Mouse (Mus musculus): ENCODE results near the gene Kcnab2. TPM values are rescaled to one million over a fixed set of nuclear protein-coding genes. Genes with fewer than 3 reads are reported as not detected.

Gene Kcnab2
- total and polyA plus RNA-seq, 2 experiments from 2014 or later: 1.1 to 1.5 TPM

DNA sequence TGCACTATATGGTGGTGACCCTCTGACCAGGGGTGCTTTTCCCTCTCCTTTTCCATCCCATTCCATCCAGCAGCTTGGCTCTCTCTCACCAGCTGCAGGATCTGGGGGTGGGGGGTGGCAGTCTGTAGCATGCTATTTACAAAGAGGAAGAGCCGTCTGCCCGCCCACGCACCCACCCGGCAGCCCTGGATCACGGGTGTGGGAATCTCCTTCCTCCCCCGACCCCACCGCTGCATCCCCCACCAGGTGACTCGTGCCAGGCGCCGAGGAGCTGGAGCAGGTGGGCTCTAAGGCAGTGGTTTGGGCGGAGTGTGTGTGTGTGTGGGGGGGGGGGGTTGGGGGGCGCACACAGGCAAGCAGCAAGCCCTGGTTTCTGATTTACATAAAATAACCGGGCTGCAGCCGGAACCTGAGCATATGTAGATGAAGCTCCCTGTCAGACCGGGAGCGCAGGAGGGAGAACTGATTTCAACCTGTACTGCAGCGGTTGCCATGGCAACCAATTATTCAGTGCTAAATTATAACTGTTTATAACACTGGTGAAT lies 127.8 kb downstream of the Kcnab2 start:
- Histone ChIP-seq H3K9me3 (replicated peaks; ENCODE audit: control insufficient read depth, low read length) (no peaks in the 10 kb centered on the region), H3K27ac (ENCODE audit: low read depth) (no peak overlapping the region), H3K36me3 (replicated peaks; ENCODE audit: control insufficient read depth, insufficient read depth, low read length) (no peaks in the 10 kb centered on the region), H3K4me1 (ENCODE audit: control insufficient read depth, insufficient read depth) (peaks cover 4% of the 10 kb centered on the region; the same call in 1 of the 2 replicates), H3K4me2 (ENCODE audit: low read depth, low read length) (no peak overlapping the region), H3K27me3 (ENCODE audit: control insufficient read depth, insufficient read depth, low read length) (peaks cover 53% of the 10 kb centered on the region), H3K9ac (replicated peaks; ENCODE audit: low read depth, low read length) (no peak overlapping the region), H3K4me3 (ENCODE audit: low read depth, low read length) (no peak overlapping the region)
- ATAC-seq (ENCODE audit: insufficient read depth, low read depth) (no peak), DNase-seq (ENCODE audit: low spot score) (no peak)
- WGBS: 8% methylated on average over 17 of the region's 17 CpGs
- no peak for TF ChIP-seq EP300 (IDR thresholded peaks at IDR 0.05; ENCODE audit: low read depth)

DNA sequence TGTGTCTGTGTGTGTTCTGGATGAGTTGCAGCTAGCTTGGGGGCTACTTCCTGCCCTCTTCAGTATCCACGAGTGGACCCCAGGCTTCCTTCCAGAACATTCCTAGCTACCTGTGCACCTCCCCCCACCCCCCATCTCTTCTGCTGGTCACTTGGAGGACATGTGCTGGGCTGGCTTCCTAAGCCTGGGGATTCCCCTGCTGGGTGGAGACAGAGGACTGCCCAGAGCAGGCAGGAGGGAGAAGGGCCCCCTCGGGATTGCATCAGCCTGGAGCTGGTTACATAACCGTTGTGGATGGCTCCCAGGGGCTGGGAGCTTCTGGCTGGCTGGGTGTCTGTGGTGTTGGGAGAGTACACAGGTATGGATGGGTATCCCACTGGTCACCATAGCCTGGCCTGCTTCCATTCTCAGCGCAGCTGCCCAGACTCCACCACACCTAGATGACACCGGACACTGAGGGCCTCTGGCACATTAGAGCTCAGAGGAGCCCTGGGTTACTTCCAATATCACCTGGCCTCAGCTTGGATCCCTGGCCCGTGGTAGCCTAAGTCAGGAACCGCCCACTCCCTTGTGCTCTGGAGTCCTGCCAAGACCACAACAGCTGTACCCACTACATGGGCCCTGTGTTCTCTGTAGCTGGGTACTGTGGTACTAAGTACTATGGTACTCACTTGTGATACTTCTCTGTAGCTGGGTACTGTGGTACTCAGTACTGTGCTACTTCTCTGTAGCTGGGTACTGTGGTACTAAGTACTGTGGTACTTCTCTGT lies 132.4 kb downstream of the Kcnab2 start:
- Histone ChIP-seq H3K9ac (replicated peaks; ENCODE audit: low read depth, low read length) (no peak overlapping the region), H3K4me3 (ENCODE audit: low read depth, low read length) (no peak overlapping the region), H3K4me2 (ENCODE audit: low read depth, low read length) (no peak overlapping the region), H3K27ac (ENCODE audit: low read depth) (no peak overlapping the region), H3K36me3 (replicated peaks; ENCODE audit: control insufficient read depth, insufficient read depth, low read length) (no peaks in the 10 kb centered on the region), H3K9me3 (replicated peaks; ENCODE audit: control insufficient read depth, low read length) (no peaks in the 10 kb centered on the region), H3K4me1 (ENCODE audit: control insufficient read depth, insufficient read depth) (peaks cover 4% of the 10 kb centered on the region; the same call in 1 of the 2 replicates), H3K27me3 (ENCODE audit: control insufficient read depth, insufficient read depth, low read length) (peaks cover 75% of the 10 kb centered on the region)
- TF ChIP-seq CTCF (IDR thresholded peaks at IDR 0.05; ENCODE audit: low read depth) (no peak), EP300 (IDR thresholded peaks at IDR 0.05; ENCODE audit: low read depth) (no peak)
- ATAC-seq (ENCODE audit: insufficient read depth, low read depth) (peak; percentile 24; the same call in 1 of the 2 replicates), DNase-seq (ENCODE audit: low spot score) (no peak)
- 33% methylated on average over 7 of the region's 7 CpGs for WGBS

DNA sequence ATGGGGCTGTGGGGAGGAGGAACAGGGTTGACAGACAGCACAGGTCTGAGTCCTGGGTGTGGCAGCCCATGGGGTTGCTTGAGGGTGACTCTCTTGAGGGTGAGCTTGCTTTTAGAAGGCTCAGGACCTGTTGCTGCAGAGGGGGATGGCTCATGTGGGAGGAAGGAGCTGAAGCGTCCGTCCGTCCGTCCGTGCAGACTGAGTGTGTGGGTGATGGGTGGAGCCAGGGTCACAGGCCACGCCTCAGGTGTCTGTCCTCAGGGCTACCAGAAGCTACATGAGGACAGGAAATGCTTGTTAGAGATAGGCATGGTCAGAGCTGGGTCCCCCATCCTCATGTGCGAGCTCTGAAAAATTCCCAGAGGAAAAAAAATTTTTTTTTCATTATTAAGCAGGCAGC lies 133.0 kb downstream of the Kcnab2 start:
- H3K4me2 ChIP-seq (ENCODE audit: low read depth, low read length): no peak overlapping the region
- no peaks in the 10 kb centered on the region for H3K36me3 ChIP-seq (replicated peaks; ENCODE audit: control insufficient read depth, insufficient read depth, low read length)
- peaks cover 4% of the 10 kb centered on the region; the same call in 1 of the 2 replicates for H3K4me1 ChIP-seq (ENCODE audit: control insufficient read depth, insufficient read depth)
- WGBS: 57% methylated on average over 7 of the region's 7 CpGs
- H3K27me3 ChIP-seq (ENCODE audit: control insufficient read depth, insufficient read depth, low read length): peaks cover 75% of the 10 kb centered on the region
- DNase-seq (ENCODE audit: low spot score) (no peak), ATAC-seq (ENCODE audit: insufficient read depth, low read depth) (no peak)
- TF ChIP-seq CTCF (IDR thresholded peaks at IDR 0.05; ENCODE audit: low read depth) (no peak), EP300 (IDR thresholded peaks at IDR 0.05; ENCODE audit: low read depth) (no peak)
- no peak overlapping the region for H3K9ac ChIP-seq (replicated peaks; ENCODE audit: low read depth, low read length)
- no peak overlapping the region for H3K4me3 ChIP-seq (ENCODE audit: low read depth, low read length)
- no peaks in the 10 kb centered on the region for H3K9me3 ChIP-seq (replicated peaks; ENCODE audit: control insufficient read depth, low read length)
- H3K27ac ChIP-seq (ENCODE audit: low read depth): no peak overlapping the region

GRCm38 (mm10) chr4:152343296-152343695 lies 134.4 kb downstream of the Kcnab2 start:
- Histone ChIP-seq H3K4me1 (ENCODE audit: control insufficient read depth, insufficient read depth) (peaks cover 14% of the 10 kb centered on the region), H3K36me3 (replicated peaks; ENCODE audit: control insufficient read depth, insufficient read depth, low read length) (no peaks in the 10 kb centered on the region), H3K4me3 (ENCODE audit: low read depth, low read length) (no peak overlapping the region), H3K9ac (replicated peaks; ENCODE audit: low read depth, low read length) (no peak overlapping the region), H3K27me3 (ENCODE audit: control insufficient read depth, insufficient read depth, low read length) (peaks cover 75% of the 10 kb centered on the region), H3K9me3 (replicated peaks; ENCODE audit: control insufficient read depth, low read length) (no peaks in the 10 kb centered on the region), H3K27ac (ENCODE audit: low read depth) (no peak overlapping the region), H3K4me2 (ENCODE audit: low read depth, low read length) (no peak overlapping the region)
- DNase-seq (ENCODE audit: low spot score) (no peak), ATAC-seq (ENCODE audit: insufficient read depth, low read depth) (no peak)
- WGBS: 10% methylated on average over 5 of the region's 5 CpGs
- TF ChIP-seq CTCF (IDR thresholded peaks at IDR 0.05; ENCODE audit: low read depth) (peak; percentile 59), EP300 (IDR thresholded peaks at IDR 0.05; ENCODE audit: low read depth) (no peak)

Other genes starting within 250 kb of the Kcnab2 start
- 50.8 and 56.4 TPM in 2 replicates for gene Gpr153, start 203.6 kb downstream of the Kcnab2 start, total RNA-seq (2014; rRNA removed; ENCODE audit: low replicate concordance)
- gene Gpr153, start 203.6 kb downstream of the Kcnab2 start, polyA plus RNA-seq (2015; fragmentation: Nextera tagmentation; extraction: Ambion mirVana): 5.0 TPM in 2 replicates
- gene Hes3, start 186.2 kb downstream of the Kcnab2 start, total RNA-seq (2014; rRNA removed; ENCODE audit: low replicate concordance): not detected in 2 replicates
- gene Hes3, start 186.2 kb downstream of the Kcnab2 start, polyA plus RNA-seq (2015; fragmentation: Nextera tagmentation; extraction: Ambion mirVana): not detected in 2 replicates
- 26.1 and 38.0 TPM in 2 replicates for gene Icmt, start 180.6 kb downstream of the Kcnab2 start, total RNA-seq (2014; rRNA removed; ENCODE audit: low replicate concordance)
- 12.7 and 15.0 TPM in 2 replicates for gene Icmt, start 180.6 kb downstream of the Kcnab2 start, polyA plus RNA-seq (2015; fragmentation: Nextera tagmentation; extraction: Ambion mirVana)
- 171 and 226 TPM in 2 replicates for gene Rnf207, start 158.9 kb downstream of the Kcnab2 start, total RNA-seq (2014; rRNA removed; ENCODE audit: low replicate concordance)
- 109 and 115 TPM in 2 replicates for gene Rnf207, start 158.9 kb downstream of the Kcnab2 start, polyA plus RNA-seq (2015; fragmentation: Nextera tagmentation; extraction: Ambion mirVana)
- gene Rpl22, start 152.1 kb downstream of the Kcnab2 start, total RNA-seq (2014; rRNA removed; ENCODE audit: low replicate concordance): 118 and 122 TPM in 2 replicates
- gene Rpl22, start 152.1 kb downstream of the Kcnab2 start, polyA plus RNA-seq (2015; fragmentation: Nextera tagmentation; extraction: Ambion mirVana): 224 and 235 TPM in 2 replicates
- 0.11 TPM in 1 of 2 replicates, not detected in the other for gene Chd5, start 139.2 kb downstream of the Kcnab2 start, total RNA-seq (2014; rRNA removed; ENCODE audit: low replicate concordance)
- 0.01 and 0.03 TPM in 2 replicates for gene Chd5, start 139.2 kb downstream of the Kcnab2 start, polyA plus RNA-seq (2015; fragmentation: Nextera tagmentation; extraction: Ambion mirVana)
- gene Nphp4, start 1.2 kb downstream of the Kcnab2 start, total RNA-seq (2014; rRNA removed; ENCODE audit: low replicate concordance): 1.5 and 5.0 TPM in 2 replicates
- gene Nphp4, start 1.2 kb downstream of the Kcnab2 start, polyA plus RNA-seq (2015; fragmentation: Nextera tagmentation; extraction: Ambion mirVana): 0.46 and 0.51 TPM in 2 replicates

All from heart, postnatal 0 days (tissue).